Mouse (Mus musculus) pancreas, adult 10 weeks (tissue): ENCODE measurements around the gene Cyct. TPM values are rescaled to one million over a fixed set of nuclear protein-coding genes. Genes with fewer than 3 reads are reported as not detected.

Experiments used
- polyA plus RNA-seq: library from polyadenylated mRNA; stranded (reverse); fragments of 350-450 nt; fragmentation: Illumina TruSeq; extraction: RNeasy Lipid Tissue Mini Kit (QIAGEN cat#74804); gene quantifications from one replicate; pipeline ENCODE4 v1.2.3, GENCODE M21; 2015; ENCODE audit warnings: low read depth, low replicate concordance; ENCODE audit not compliant: insufficient read depth

Gene Cyct
- not detected for polyA plus RNA-seq

GRCm38 (mm10) chr2:76360226-76360625 is at the start of gene Cyct:
Gene Cyct (minus strand): TSS chr2:76360450.

GRCm38 (mm10) chr2:76406151-76406936 is 46.1 kb upstream of the Cyct start, which contains the start of gene Osbpl6:
Gene Osbpl6 (plus strand): TSS chr2:76406508.

GRCm38 (mm10) chr2:76369821-76370655 is 9.8 kb upstream of the Cyct start, which contains the start of gene Rbm45:
Gene Rbm45 (plus strand): TSS chr2:76369984.

GRCm38 (mm10) chr2:76338215-76339156 is 21.8 kb downstream of the Cyct start, which contains the start of gene Pde11a:
Gene Pde11a (minus strand): TSS chr2:76338774.

Other genes with a start within 250 kb of the Cyct start
- not detected for gene Pde11a, start 21.7 kb downstream of the Cyct start, polyA plus RNA-seq
- 3.5 TPM for gene Rbm45, start 9.5 kb upstream of the Cyct start, polyA plus RNA-seq
- 1.7 TPM for gene Osbpl6, start 46.1 kb upstream of the Cyct start, polyA plus RNA-seq